Mouse (Mus musculus) MEL (cell line): ENCODE results near the gene Rgl1. TPM values are rescaled to one million over a fixed set of nuclear protein-coding genes. Genes with fewer than 3 reads are reported as not detected.

Experiments
- DNase-seq: peaks from one replicate; pipeline ENCODE4 v3.0.0; 2011; ENCODE audit warnings: low read depth, low spot score
- H3K27ac ChIP-seq: 2 replicates; pipeline ENCODE4 v1.5.1; 2012; ENCODE audit warnings: low read depth, mild to moderate bottlenecking, control low read depth, low read length, moderate library complexity; ENCODE audit not compliant: control insufficient read depth
- H3K27me3 ChIP-seq, 2 experiments: fragments of 150-350 bp in 1 of 2; sonication (generic) in 1 of 2; 2 replicates each; pipeline ENCODE4 v1.6.1; 2012; ENCODE audit warnings: low read length in 2 of 2, mild to moderate bottlenecking in 2 of 2, improper control_type of control experiment in 1 of 2, moderate library complexity in 1 of 2; ENCODE audit not compliant: insufficient read depth in 2 of 2, control insufficient read depth in 1 of 2
- H3K36me3 ChIP-seq, 2 experiments: 2 replicates each; pipeline ENCODE4 v1.6.1; 2012 to 2014; ENCODE audit warnings: low read length in 2 of 2, improper control_type of control experiment in 1 of 2, inconsistent platforms in 1 of 2, mild to moderate bottlenecking in 1 of 2; ENCODE audit not compliant: insufficient read depth in 2 of 2, control insufficient read depth in 1 of 2
- H3K4me1 ChIP-seq, 2 experiments: fragments of 150-350 bp in 1 of 2; sonication (generic) in 1 of 2; 2 replicates each; pipeline ENCODE4 v1.6.1; 2012; ENCODE audit warnings: low read length in 2 of 2, improper control_type of control experiment in 1 of 2, mild to moderate bottlenecking in 1 of 2; ENCODE audit not compliant: insufficient read depth in 2 of 2, control insufficient read depth in 1 of 2
- H3K4me3 ChIP-seq, 2 experiments: fragments of 150-350 bp in 1 of 2; sonication (generic) in 1 of 2; 2 replicates each; pipeline ENCODE4 v1.5.1; 2012; ENCODE audit warnings: low read depth in 2 of 2, low read length in 2 of 2, mild to moderate bottlenecking in 2 of 2, moderate library complexity in 2 of 2, control low read depth in 1 of 2, improper control_type of control experiment in 1 of 2; ENCODE audit not compliant: control insufficient read depth in 1 of 2, insufficient read depth in 1 of 2
- H3K79me2 ChIP-seq: 2 replicates; pipeline ENCODE4 v1.6.1; 2012; ENCODE audit warnings: mild to moderate bottlenecking, low read length, moderate library complexity; ENCODE audit not compliant: control insufficient read depth, poor library complexity, insufficient read depth
- H3K9ac ChIP-seq: 2 replicates; pipeline ENCODE4 v1.6.1; 2012; ENCODE audit warnings: low read depth, mild to moderate bottlenecking, control low read depth, low read length, moderate library complexity; ENCODE audit not compliant: control insufficient read depth, poor library complexity, severe bottlenecking
- H3K9me3 ChIP-seq: fragments of 150-350 bp; sonication (generic); replicated peaks from 2 replicates; pipeline ENCODE4 v1.6.1; 2012; ENCODE audit warnings: mild to moderate bottlenecking, low read length, improper control_type of control experiment, moderate library complexity; ENCODE audit not compliant: insufficient read depth
- CHD1 ChIP-seq: IDR thresholded peaks from 2 replicates; pipeline ENCODE4 v1.6.1; 2012; ENCODE audit warnings: low read depth, mild to moderate bottlenecking, inconsistent platforms, low read length, improper control_type of control experiment
- CHD2 ChIP-seq: IDR thresholded peaks from 2 replicates; pipeline ENCODE4 v1.6.1; 2011; ENCODE audit warnings: low read length, improper control_type of control experiment
- CTCF ChIP-seq, 3 experiments: IDR thresholded peaks in 2 of 3; conservative IDR thresholded peaks in 1 of 3; 2 replicates each; pipeline ENCODE4 v1.5.1; 2011 to 2012; ENCODE audit warnings: low read length in 3 of 3, low read depth in 2 of 3, mild to moderate bottlenecking in 2 of 3, improper control_type of control experiment in 1 of 3, inconsistent platforms in 1 of 3, mixed read lengths in 1 of 3, moderate library complexity in 1 of 3; ENCODE audit not compliant: control insufficient read depth in 1 of 3, insufficient read depth in 1 of 3, poor library complexity in 1 of 3, severe bottlenecking in 1 of 3
- ELF1 ChIP-seq: IDR thresholded peaks from 2 replicates; pipeline ENCODE4 v1.6.1; 2014; ENCODE audit warnings: low read depth, mild to moderate bottlenecking, inconsistent platforms, low read length, improper control_type of control experiment, moderate library complexity
- EP300 ChIP-seq, 2 experiments: IDR thresholded peaks; 2 replicates each; pipeline ENCODE4 v1.6.1; 2011; ENCODE audit warnings: improper control_type of control experiment in 2 of 2, low read length in 2 of 2, low read depth in 1 of 2, mild to moderate bottlenecking in 1 of 2
- ETS1 ChIP-seq: IDR thresholded peaks from 2 replicates; pipeline ENCODE4 v1.6.1; 2012; ENCODE audit warnings: low read depth, mild to moderate bottlenecking, inconsistent platforms, low read length, improper control_type of control experiment, moderate library complexity
- GATA1 ChIP-seq: IDR thresholded peaks from 2 replicates; pipeline ENCODE4 v1.6.1; 2011; ENCODE audit warnings: low read depth, low read length, improper control_type of control experiment
- HCFC1 ChIP-seq: IDR thresholded peaks from 2 replicates; pipeline ENCODE4 v1.6.1; 2012; ENCODE audit warnings: low read depth, mild to moderate bottlenecking, inconsistent platforms, low read length, improper control_type of control experiment, moderate library complexity
- KAT2A ChIP-seq: conservative IDR thresholded peaks from 2 replicates; pipeline ENCODE4 v1.6.1; 2012; ENCODE audit warnings: low read depth, low read length, improper control_type of control experiment, inconsistent platforms
- MAX ChIP-seq: IDR thresholded peaks from 2 replicates; pipeline ENCODE4 v1.6.1; 2011; ENCODE audit warnings: low read length, improper control_type of control experiment
- MAZ ChIP-seq: IDR thresholded peaks from 2 replicates; pipeline ENCODE4 v1.6.1; 2012; ENCODE audit warnings: low read depth, mild to moderate bottlenecking, inconsistent platforms, low read length, improper control_type of control experiment
- MXI1 ChIP-seq: IDR thresholded peaks from 2 replicates; pipeline ENCODE4 v1.6.1; 2011; ENCODE audit warnings: mild to moderate bottlenecking, low read depth, low read length, improper control_type of control experiment
- NELFE ChIP-seq: IDR thresholded peaks from 2 replicates; pipeline ENCODE4 v1.6.1; 2011; ENCODE audit warnings: low read depth, low read length, improper control_type of control experiment
- NRF1 ChIP-seq: IDR thresholded peaks from 2 replicates; pipeline ENCODE4 v1.6.1; 2014; ENCODE audit warnings: low read depth, mild to moderate bottlenecking, inconsistent platforms, low read length, improper control_type of control experiment, moderate library complexity; ENCODE audit not compliant: poor library complexity, insufficient read depth, severe bottlenecking
- POLR2A ChIP-seq, 2 experiments: IDR thresholded peaks; 2 replicates each; pipeline ENCODE4 v1.6.1; 2011 to 2012; ENCODE audit warnings: low read length in 2 of 2, mild to moderate bottlenecking in 2 of 2, control low read depth in 1 of 2, improper control_type of control experiment in 1 of 2, low read depth in 1 of 2, moderate library complexity in 1 of 2; ENCODE audit not compliant: control insufficient read depth in 1 of 2, insufficient read depth in 1 of 2, poor library complexity in 1 of 2
- POLR2AphosphoS2 ChIP-seq: IDR thresholded peaks from 2 replicates; pipeline ENCODE4 v1.6.1; 2011; ENCODE audit warnings: low read length, improper control_type of control experiment
- POLR2AphosphoS5 ChIP-seq: IDR thresholded peaks from 2 replicates; pipeline ENCODE4 v1.6.1; 2012; ENCODE audit warnings: low read depth, borderline replicate concordance, mild to moderate bottlenecking, inconsistent platforms, low read length, moderate library complexity, mixed read lengths
- RAD21 ChIP-seq: IDR thresholded peaks from 2 replicates; pipeline ENCODE4 v1.6.1; 2011; ENCODE audit warnings: mild to moderate bottlenecking, low read depth, low read length, improper control_type of control experiment
- SIN3A ChIP-seq: IDR thresholded peaks from 2 replicates; pipeline ENCODE4 v1.6.1; 2012; ENCODE audit warnings: low read length, improper control_type of control experiment, inconsistent platforms
- TBP ChIP-seq: IDR thresholded peaks from 2 replicates; pipeline ENCODE4 v1.8.0; 2011; ENCODE audit warnings: low read depth, low read length, improper control_type of control experiment
- USF1 ChIP-seq: IDR thresholded peaks from 2 replicates; pipeline ENCODE4 v1.6.1; 2014; ENCODE audit warnings: low read depth, mild to moderate bottlenecking, inconsistent platforms, low read length, improper control_type of control experiment, moderate library complexity
- USF2 ChIP-seq, 2 experiments: IDR thresholded peaks; 2 replicates each; pipeline ENCODE4 v1.6.1; 2011 to 2012; ENCODE audit warnings: improper control_type of control experiment in 2 of 2, low read length in 2 of 2, borderline replicate concordance in 1 of 2, inconsistent platforms in 1 of 2, low read depth in 1 of 2, mild to moderate bottlenecking in 1 of 2; ENCODE audit not compliant: insufficient read depth in 1 of 2
- ZMIZ1 ChIP-seq: IDR thresholded peaks from 2 replicates; pipeline ENCODE4 v1.6.1; 2012; ENCODE audit warnings: low read depth, mild to moderate bottlenecking, inconsistent platforms, low read length, improper control_type of control experiment, moderate library complexity
- polyA plus RNA-seq, 2 experiments: library from polyadenylated mRNA; stranded (reverse) in 1 of 2; unstranded in 1 of 2; fragments of >175 nt in 1 of 2; fragments of >200 nt in 1 of 2; gene quantifications; 2 replicates each; pipeline versions ENCODE4 v1.2.1 to v1.2.4; 2012; ENCODE audit warnings: low replicate concordance in 2 of 2, low read depth in 1 of 2; ENCODE audit not compliant: insufficient read length in 2 of 2, insufficient read depth in 1 of 2, missing spikeins in 1 of 2
- total RNA-seq: library from RNA; depleted of rRNA; stranded (reverse); fragments of 300-350 nt; gene quantifications from 2 replicates; pipeline ENCODE4 v1.2.3, GENCODE M21; 2012; rRNA removed

Rgl1 gene
- total RNA-seq (0.12 and 0.36 TPM in 2 replicates), polyA plus RNA-seq (under 1 TPM in 1 of 2 experiments, not detected in 1; 0.39 TPM)

DNA sequence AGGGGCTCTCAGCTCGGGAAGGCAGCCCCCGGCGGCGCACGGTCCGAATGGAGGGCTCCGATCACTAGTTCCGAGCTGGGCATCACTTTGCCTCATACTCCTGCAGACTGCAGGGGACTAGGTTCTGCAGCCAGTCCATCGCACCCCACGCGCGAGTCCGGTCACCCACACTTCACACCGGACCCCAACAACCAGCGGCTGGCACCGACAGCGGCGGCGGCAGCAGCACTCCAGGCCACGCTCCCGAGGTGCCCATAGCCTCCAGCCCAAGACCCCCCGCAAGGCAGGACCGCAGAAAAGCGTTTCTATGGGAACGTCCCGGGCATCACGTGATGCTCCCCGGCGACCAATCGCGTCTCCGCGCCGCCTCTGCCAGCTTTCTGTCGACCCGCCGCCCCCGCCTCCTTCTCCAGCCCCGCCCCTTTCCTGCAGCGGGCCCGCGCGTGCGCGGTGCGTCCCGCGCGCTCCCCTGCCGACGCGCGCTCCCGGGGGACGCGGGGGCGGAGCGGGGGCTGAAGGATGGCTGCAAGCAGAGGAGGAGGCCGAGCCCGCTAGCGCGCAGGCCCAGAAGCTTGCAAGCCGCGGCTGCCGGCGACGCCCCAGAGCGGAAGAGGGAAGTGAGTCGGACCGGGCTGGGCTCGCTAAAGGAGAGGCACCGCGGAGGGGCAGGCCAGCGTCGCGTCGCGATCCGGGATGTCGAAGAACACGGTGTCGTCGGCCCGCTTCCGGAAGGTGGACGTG, at the start of gene Rgl1, which contains the start of gene Arpc5:
Rgl1 (minus strand) TSS at position 320 of the 741 bp plus-strand sequence.
Arpc5 (plus strand) TSS at position 511 of the 741 bp plus-strand sequence.
- H3K4me1 ChIP-seq: peaks cover 0 to 4% of the 10 kb centered on the region in 2 experiments; a peak in 2 of 4 replicates
- peaks cover 13% of the 10 kb centered on the region for H3K79me2 ChIP-seq
- TF ChIP-seq USF2 (IDR thresholded peaks at IDR 0.05; ENCODE audit: borderline replicate concordance in 1 of 2, insufficient read depth in 1 of 2, low read depth in 1 of 2, low read length in 2 of 2) (peak; percentile 80 to 93), TBP (0 out of 2 replicates have a peak, but pooled peaks have one; percentile 36), CHD2 (no peak), CTCF (IDR thresholded peaks at IDR 0.05 in 2 of 3, conservative IDR thresholded peaks at IDR 0.05 in 1 of 3; ENCODE audit: control insufficient read depth in 1 of 3, insufficient read depth in 1 of 3, low read depth in 2 of 3, low read length in 3 of 3, poor library complexity in 1 of 3, severe bottlenecking in 1 of 3) (no peak), ZMIZ1 (peak; percentile 80; the same call in 1 of the 2 replicates), RAD21 (no peak), MAX (peak; percentile 89), EP300 (IDR thresholded peaks at IDR 0.05; ENCODE audit: low read depth in 1 of 2, low read length in 2 of 2) (no peak), KAT2A (no peak), ELF1 (peak; percentile 89), CHD1 (no peak), MAZ (peak; percentile 95; the same call in 1 of the 2 replicates), NELFE (peak; percentile 88), HCFC1 (peak; percentile 77), GATA1 (no peak), SIN3A (peak; percentile 70; the same call in 1 of the 2 replicates), USF1 (peak; percentile 99), POLR2AphosphoS5 (0 out of 2 replicates have a peak, but pooled peaks have one; percentile 67), ETS1 (no peak), MXI1 (peak; percentile 65), NRF1 (peak; percentile 97), POLR2A (IDR thresholded peaks at IDR 0.05; ENCODE audit: control insufficient read depth in 1 of 2, insufficient read depth in 1 of 2, low read depth in 1 of 2, low read length in 2 of 2, poor library complexity in 1 of 2) (peak; percentile 87 to 88), POLR2AphosphoS2 (peak; percentile 79)
- H3K9me3 ChIP-seq: no peaks in the 10 kb centered on the region
- peaks cover 4 to 16% of the 10 kb centered on the region in 2 experiments for H3K36me3 ChIP-seq
- H3K27me3 ChIP-seq: peaks cover 2 to 4% of the 10 kb centered on the region in 2 experiments; a peak in 3 of 4 replicates
- peak within 1 kb of the TSS; percentile 98 to 99 for H3K4me3 ChIP-seq
- peak; percentile 97 for DNase-seq
- H3K27ac ChIP-seq: peak within 1 kb of the TSS; percentile 71
- peak within 1 kb of the TSS; percentile 96 for H3K9ac ChIP-seq
